Mouse (Mus musculus) mouse trophoblast stem cell (cell line): ENCODE data around the gene Bag5.
"Not testable (repeated sequence)": the region's sequence is repeated elsewhere in the genome, so short reads cannot be mapped to it uniquely, and the experiment has no call there.

ENCODE experiments used
- in situ Hi-C, 2 experiments: fragments of 300-500 bp; cut with MseI, MboI; formaldehyde crosslinking; loops; 2 replicates in 1 of 2; 3 replicates in 1 of 2; pipeline ENCODE4 v1.15.1; 2025

Gene Bag5

DNA sequence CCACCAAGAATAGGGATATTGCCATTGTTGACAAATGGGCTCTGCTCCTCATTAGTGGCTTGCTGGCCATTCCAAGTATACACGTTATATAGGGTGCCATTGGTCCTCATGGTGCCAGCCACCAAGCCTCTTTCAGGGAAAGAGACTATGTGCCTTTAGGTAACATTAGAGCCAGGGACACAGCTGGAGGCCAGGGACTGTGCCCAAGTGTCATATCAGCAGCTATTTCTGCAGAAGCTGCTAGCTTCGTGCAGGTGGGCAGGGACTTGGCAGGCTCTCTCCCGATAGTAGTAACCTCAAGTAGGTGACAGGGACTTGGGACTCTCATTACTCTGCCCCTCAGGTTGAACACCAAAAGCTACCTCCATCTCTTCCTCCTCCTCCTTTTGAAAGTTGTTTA, 21.9 kb upstream of the Bag5 start:
- in situ Hi-C loops, result no loop called here

DNA sequence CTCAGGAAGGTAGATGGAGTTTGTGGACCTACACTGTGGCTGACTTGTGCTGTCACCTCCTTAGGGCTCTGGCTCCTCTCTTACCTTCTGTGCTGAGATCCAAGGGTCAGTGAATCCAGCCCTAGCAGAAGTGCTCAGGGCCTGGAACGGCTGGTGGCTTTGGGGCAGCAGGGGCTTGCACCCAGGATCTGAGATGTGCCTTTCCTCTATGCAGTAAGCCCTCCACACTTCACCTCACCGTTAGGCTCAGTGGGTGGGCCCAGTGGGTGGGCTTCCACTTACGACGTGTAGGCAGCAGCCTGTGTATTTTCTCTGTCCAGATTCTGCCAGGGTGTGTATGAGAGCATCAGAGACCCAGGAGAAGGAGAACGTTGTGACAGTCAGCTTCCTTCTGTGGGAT, 19.9 kb upstream of the Bag5 start:
- in situ Hi-C loops, result no loop called here

DNA sequence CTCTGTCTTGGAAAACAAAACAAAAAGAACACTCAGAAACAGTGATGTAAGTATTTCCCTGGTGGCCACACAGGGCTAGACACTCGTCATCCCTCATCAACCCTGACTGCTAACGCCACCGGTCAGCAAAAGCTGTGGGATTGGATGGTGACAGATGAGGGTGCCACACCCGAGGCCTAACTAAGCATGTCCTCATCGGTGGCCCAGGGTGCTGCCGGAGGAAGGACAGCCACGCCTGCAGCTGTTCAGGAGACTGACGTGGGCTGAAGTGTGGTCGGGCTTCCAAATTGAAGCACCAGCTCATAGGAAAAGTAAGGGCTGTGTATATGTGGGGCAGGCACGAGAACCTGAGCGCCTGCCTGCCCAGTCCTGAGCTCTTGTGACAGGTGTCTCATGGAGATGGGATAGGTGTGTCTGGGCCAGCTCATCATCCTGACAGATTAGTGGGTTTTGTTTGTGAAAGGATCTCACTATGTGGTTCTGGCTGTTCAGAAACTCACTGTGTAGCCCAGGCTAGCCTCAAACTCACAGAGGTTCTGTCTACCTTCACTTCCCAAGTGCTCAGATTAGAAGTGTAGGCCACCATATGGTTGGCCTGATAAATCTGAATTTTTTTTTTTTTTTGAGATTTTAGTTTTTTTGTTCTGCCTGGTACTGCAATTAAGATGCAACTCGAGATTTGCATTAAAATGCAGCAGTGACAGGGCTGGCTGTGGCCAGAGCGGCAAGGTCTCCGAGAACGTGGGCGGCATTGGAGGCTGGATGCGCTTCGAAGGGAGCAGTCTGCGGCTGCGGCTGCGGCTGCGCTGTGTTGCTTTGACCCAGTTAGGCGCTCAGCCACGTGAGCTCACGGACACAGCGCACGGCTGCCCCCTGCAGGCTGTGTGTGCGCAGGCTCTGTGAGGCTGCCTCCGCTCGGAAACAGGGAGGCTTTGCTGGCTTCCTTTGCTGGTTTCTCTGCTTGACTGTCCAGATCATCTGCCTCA, 19.1 kb upstream of the Bag5 start:
- in situ Hi-C loops, result no loop called here

DNA sequence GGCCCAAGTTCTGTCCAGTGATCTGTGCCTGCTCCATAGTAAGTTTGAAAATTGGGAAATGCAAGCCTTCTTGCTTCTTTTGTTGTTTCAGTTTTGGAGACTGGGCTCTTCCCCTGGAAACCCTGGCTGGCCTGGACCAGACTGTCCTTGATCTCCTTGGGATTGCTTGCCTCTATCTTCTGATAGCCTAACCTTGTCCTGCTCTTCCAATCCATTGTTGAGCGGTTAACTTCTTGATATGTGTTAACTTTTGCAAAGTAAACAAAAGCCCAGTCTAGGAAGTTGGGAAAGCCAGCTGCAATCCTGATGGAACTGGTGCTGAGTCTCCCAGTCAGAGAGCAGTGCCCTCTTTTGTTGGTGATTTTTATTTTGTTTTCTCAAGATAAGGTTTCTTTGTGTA, 14.9 kb upstream of the Bag5 start:
- in situ Hi-C loops, result no loop called here

DNA sequence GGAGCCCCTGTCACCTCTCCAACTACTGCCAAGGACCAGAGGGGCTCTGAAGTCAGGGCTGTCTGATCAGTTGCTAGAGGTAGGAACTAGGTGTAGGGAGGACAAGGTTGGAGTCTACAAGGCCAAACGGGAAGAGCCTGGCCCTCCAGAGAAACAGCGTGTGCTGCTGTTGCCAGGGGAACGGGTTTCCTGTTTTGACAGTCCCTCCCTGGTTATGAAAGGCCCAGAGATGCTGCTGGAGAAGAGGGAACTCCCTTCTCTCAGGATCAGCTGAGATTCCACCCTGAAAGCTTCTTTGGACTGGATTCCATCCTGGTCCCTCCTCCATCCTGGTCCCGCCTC, 13.0 kb upstream of the Bag5 start:
- in situ Hi-C loops, result no loop called here

DNA sequence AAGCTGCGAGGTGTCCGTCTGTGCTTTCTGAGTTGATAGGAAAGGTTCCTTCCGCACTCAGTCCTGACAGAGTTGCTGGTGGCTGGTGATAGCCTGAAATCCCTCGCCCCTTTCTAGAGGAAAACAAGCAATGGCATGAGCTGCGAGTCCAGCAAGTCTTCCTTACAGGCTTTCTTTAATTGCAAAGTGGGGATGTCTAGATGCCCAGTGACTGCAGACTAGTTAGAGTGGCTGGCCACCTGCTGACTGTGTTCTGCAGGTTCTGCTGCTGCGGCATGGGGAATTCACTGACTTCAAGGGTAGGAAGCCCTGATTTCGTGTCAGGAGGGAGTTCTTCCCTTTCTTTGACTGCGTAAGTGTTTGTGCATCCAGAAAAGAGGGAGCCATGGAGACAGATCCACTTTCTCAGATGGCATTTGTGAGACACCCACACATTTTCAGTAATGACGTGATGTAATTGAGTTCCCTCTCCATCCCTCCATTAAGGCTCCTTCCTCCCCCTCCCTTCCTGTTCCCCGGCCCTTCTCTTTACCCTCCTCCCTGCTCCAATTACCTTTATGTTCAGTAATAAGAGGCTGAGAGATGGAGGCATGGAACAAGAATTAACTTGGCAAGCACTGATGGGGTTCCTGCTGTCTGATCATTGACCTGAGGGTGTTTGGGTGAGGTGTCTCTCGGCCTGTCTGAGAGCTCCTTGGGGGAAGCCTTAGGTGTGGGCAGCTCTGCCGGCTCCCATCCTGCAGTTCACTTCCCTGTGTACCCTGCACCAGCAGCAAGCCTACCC, 12.5 kb upstream of the Bag5 start:
- in situ Hi-C loops, result no loop called here

DNA sequence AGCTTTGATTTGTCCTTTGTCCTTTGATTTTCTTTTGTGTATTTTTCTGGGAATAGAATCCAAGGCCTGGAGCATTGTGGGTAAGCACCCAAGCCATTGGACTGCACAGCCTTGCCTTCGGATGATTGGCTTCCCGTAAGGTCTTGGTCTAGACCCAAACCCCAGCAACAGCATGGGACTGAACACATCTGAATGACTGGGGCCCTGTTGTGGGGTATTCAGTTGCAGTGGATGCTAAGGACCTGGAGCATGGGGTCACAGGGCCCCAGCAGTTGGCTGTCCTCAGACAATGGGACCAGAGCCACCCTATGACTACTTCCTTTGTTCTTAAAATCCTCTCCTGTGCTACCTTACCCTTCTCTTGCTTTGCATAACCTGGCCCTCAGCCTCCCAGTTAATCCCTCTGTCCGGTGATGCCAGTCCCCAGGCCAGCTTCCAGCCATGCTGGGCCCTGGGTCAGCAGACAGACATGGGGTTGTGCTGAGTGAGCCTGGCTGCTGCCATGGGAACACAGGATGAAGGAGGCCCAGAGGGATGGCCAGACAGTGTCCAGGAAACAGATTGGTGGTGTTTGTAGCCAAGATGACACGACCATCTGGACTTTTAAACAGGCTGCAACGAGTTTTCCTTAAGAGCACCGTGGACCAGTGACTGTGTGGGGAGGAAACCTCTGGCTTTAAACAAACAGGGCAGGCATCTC, 11.7 kb upstream of the Bag5 start:
- in situ Hi-C loops, result no loop called here

DNA sequence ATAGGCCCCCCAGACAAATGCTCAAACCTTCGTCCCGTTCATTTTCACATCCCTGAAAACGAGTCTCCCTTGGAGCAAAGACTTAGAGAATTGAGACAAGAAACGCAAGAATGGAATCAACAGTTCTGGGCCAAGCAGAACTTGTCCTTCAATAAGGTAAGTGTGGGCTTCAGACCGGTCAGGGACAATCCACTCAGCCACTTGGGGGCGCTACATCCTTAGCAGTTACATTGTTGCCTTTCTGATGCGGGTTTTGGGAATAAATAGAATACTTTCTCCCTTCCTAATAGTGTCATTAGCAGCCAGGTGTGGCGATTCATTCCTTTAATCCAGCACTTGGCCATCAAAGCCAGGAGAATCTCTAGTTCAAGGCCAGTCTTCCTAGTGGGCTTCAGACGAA, 9.6 kb upstream of the Bag5 start:
- in situ Hi-C loops, result no loop called here

DNA sequence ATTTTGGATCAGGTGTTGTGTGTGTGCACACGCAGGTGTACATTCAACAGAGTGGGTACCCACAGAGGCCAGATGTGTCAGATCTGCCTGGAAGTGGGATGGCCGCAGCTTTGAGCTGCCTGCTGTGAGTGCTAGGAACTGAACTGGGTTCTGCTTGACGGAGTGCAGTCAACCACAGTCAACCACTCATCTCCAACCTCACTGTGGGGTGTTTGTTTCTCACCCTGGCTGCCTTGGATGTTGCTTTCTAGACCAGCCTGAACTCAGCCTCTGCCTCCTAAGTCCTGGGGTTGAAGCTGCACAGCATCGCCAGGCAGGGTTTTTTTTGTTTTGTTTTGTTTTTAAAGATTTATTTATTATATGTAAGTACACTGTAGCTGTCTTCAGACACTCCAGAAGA, 7.2 kb upstream of the Bag5 start:
- in situ Hi-C loops, result no loop called here

DNA sequence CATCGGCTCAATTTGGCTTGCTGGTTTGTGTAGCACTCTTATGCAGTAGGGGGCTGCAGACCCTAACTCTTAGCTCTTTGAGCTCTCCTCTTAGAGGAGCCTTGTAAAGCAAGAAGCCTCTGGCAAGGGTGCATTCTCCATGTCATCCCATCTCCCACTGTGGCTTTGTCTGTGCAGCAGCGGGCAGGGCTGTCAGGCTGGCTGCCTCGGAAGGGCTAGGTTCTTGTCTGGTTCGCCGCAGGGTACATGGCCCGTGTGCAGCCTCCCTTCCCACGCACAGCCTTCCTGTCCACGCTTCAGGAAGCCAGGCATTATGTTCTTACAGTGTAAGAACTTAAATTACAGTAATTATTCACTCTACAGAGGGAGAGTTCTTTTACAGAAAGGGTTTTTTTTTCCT, 5.6 kb upstream of the Bag5 start:
- in situ Hi-C loops, result no loop called here

DNA sequence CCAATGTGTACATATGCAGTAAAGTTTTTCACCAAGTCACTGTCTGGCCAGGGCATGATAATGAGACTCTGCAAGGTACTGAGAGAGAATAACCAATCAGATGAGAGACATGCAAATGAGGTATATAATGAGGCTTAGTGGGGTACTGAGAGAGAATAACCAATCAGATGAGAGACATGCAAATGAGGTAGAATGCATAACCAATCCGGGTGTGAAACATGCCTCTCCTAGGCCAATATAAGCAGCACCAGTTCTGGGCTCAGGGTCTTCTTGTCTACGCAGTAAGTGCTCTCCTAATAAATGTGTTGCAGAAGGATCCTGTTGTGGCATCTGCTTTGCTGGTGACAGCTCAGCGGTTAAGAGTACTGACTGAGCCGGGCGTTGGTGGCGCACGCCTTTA, 3.4 kb upstream of the Bag5 start:
- in situ Hi-C loops, result no loop called here

DNA sequence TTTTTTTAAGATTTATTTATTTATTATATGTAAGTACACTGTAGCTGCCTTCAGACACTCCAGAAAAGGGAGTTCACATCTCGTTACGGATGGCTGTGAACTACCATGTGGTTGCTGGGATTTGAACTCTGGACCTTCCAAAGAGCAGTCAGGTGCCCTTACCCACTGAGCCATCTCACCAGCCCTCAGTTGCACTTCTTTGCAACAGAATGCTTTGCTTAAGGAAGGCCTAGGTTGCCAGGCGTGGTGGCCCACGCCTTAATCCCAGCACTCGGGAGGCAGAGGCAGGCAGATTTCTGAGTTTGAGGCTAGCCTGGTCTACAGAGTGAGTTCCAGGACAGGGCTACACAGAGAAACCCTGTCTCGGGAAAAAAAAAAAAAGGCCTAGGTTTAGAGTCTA, 823 bp upstream of the Bag5 start:
- in situ Hi-C loops, result not testable (repeated sequence)

DNA sequence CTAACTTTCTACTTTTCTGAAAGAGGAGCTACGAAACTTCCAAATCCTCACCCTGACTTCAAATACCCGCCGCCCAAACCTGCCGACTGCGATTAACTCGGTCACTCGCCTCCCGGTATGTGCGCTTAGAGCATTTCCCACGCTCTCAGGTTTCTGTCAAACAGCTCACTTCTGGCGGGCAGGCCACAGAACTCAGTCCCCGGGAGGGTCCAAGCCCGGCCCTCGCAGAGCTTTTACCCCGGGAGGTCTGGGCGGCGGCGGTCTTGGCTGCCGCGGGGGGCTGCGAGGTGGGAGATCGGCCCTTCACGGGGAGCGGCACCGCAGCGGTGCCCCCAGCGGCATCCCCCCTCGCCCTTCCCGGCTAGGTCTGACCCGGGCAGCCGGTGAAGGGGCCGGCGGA, 581 bp downstream of the Bag5 start:
- in situ Hi-C loops, result no loop called here

DNA sequence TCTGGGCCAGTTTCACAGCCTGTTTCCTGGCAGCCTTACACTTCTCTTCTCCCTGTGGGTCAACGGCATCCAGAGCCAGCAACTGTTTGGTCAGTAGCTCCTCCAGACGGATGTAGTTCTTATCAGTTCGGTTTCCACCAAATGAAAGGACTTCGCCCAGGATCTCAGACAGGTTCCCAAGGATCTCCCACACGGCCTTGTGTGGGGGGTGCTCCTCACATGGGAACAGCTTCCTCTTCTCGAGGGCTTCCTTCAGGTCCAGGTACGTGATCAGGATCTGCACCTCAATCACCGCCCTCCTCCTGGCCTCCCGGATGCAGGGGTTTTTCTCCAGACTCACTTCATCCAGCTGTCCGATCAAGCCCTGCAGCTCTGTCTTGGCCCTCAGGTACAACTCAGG, 3.0 kb downstream of the Bag5 start:
- in situ Hi-C loops, result no loop called here

DNA sequence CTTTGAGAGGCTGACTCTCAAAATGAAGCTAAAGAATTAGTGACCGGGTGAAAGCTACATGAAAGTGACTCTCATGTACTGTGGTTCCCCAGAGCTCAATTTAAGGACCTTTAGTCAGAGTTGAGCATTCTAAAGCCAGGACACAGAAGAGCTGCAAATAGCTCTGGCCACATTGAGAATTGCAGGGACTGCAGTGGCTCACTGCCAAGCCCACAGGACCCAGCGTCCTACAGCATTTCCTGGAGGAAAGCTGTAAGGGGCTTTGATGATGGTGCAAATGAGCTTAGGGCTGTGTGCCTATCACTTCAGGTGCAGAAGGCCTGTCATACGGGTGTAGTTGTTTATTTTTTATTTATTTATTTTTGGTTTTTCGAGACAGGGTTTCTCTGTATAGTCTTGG, 4.9 kb downstream of the Bag5 start:
- in situ Hi-C loops, result no loop called here

DNA sequence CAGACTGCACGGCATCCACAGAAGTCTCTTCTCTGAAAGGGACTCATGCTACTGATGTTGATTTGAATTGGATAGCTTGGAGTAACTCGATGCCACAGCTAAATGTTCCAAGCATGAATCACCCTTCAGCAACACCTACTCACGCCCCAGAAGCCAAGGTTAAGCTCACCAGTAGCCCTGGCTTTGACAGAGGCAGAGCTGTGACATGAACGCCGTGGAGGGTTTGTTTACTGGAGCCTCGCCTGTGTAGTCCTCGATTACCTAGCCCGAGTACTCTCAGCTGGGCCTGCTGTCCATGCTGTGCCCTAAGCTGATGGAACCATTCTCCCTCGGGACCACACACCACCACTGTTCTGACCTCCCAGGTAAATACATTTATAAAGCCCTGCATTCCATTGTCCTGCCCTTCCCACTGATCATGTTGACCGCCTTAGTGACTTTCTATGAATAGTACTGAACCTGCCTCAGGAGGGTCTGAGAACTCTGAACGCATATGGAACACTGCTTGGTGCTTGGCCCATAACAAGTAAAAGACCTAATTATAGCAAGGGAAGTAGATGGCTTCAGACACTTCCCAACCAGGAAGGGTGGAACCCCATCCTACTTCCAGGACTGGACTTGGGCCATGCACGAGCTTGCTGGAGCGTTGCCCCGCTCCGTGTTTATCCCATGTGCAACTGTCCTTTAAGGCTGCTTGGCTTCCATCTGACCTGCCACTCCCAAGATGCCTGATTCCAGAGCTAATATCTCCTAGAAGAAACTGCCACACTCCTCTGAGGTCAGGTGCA, 7.7 kb downstream of the Bag5 start:
- in situ Hi-C loops, result no loop called here

DNA sequence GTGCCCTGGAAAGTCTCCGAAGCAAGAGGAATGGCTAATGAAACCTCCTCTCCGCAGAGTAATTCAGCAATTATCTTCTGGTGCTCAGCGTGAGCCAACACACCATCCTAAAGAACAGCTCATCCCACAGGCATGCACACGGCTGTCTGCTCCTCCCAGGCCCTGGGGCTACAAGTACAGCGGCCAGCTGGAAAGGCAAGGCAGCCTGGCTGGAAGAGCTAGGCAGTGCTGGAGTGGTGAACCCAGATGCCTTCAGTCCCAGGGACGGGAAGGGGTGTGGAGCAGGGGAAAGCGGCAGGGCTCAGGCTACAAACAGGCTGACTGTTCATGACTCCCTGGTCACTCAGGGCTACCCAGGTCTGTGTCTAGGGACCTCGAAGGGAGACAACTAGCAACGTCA, 8.4 kb downstream of the Bag5 start:
- in situ Hi-C loops, result no loop called here

DNA sequence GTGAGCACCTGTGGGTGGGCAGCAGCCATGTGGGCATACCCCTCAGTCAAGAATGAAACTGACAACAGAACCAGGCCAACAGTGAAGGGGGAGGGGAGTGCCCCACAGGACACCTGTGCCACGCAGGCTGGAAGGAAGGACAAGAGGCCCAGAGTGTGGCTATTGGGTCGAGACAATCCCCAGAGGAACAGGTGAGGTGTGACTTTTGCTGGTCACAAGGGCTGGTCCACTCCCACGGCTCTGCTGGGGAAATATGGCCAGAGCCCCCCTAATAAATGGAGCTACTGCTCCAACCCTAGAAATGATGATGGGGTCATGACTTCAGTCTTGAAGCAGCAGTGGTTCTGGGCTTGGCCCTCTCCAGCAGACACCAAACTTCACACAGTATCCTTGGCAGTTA, 9.8 kb downstream of the Bag5 start:
- in situ Hi-C loops, result no loop called here

DNA sequence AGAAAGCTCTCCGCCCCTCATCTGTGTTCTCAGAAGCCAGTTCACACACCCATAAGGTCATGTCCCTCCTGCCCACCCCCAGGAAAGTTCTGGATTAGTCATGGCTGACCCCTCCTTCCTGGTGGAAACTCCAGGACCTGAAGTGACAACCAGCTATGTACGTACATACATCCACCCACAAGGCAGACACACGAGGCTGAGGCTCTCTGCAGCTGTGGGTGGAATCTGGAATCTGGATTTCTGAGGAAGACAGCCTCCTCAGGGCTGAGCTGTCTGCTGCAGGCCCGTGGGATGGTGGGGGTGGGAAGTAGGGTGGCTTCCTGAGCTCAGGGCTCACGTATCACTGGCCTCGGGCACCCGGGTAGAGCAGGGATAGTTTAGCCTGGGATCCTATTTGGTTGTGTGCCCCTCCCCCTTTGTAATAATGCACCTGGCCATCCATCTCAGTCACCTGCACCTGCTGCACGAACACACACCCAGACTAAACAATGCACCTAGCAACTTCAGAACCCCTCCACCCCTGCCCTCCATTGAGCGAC, 12.1 kb downstream of the Bag5 start:
- in situ Hi-C loops, result no loop called here

DNA sequence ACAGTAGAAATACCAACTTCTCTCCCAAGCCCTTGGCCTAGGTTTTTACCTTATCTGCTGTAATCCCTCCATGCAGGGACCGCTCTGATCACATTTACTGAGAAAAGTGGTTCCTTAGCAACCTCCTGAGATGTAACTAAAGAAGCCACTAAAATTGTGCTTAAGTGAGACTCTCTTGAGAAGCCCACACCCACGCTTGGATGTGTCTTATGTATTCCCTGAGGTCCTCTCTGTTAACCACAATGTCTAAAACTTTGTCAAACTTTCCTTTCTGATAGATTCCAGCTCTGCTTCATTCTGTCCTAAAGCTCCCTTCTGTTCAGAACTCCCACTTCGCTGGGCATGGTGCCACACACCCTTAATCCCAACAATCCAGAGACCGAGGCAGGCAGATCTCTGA, 13.5 kb downstream of the Bag5 start:
- in situ Hi-C loops, result no loop called here

DNA sequence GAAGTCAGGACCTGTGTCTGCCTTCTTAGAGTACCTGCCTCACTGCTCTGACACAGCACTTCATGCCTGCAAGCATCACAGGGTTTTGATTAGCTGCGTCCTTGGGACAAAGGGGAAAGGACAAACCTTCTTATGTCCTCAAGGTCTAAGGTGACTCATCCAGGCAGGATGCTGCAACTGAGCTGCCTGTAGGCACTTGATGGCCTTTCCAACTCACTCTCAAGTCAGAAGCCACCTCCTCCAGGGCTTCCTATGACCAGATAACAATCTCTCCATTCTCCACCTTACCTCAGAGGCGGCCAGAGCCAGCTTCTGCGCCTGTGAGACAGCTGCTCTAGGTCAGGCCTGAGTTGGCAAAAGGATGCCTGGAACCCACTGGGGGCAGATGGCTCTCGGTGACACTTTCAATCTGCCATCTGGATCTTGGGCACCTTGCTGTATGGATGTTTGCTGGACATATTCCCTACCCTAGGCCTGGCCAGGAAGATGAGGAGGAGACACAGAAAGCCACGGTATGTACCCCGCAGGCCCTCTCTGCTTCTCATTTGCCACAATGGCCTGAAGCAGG, 14.6 kb downstream of the Bag5 start:
- in situ Hi-C loops, result no loop called here
